Mouse (Mus musculus) urinary bladder, postnatal 10 days (tissue): Measurements from ENCODE around the gene Kxd1.

Source experiments
- DNase-seq: peaks from one replicate; pipeline ENCODE4 v3.0.0; 2022; ENCODE audit warnings: low spot score

Kxd1 gene

DNA sequence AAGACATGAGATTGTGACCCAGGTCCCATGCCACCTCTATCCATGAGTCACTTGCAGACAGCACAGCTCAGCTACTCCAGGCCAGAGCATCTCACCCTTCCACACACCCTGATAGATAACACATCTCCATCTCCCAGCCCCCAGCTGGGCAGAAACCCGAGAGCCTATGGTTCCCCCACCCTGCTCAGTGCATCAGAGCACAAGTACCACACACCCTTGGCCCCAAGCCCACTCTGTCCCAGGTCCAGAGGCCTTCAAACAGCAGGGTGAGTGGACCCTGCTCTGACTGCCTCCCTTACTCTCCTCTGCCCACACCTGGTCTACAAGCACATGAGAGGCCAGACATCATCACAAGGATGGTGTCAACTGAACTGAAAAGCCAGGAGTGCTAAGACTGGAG, 59.8 kb downstream of the Kxd1 start:
- no peak for DNase-seq

DNA sequence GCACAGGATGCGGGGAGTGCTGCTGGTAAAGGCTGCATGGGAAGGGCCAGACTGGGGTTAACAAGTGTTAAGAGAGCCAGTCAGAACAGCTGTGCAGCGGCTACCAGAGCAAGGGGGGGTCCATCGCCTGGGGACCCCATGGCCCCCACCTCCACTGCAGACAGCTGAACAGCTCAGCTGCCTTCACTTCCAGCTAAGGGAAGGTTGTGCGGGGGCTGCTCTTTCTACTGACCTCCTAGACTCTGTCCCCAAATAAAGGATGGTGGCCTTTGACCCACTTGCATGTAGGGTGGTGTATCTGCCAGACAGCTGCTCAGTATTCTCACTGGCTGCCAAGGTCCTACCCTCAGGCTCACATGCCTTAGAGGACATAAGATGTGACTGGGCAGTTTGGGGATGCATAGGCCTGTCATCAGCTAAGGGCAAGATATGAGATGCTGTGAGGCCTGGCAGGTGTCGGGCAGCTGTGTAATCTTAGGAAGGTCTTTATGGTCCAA, 60.5 kb downstream of the Kxd1 start:
- DNase-seq: no peak

DNA sequence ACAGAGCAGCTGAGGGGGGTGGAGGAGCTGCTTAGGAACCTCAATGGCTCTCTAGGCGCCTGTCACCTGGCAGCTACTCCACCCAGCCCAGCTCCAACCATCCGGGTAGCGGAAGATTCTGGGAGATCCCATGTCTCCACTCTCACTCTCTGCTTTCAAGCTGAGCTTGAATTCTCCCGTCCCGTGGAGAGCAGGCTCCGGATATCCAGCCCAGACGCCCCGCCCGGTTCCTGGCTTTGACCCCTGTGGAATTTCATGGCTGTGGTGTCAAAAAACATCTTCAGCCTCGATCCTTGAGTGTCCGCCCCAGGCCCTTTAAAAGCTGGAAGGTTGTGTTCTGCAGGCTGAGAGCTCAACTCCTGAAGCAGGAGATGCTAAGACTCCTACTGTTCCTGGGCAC, 61.0 kb downstream of the Kxd1 start:
- DNase-seq: no peak

DNA sequence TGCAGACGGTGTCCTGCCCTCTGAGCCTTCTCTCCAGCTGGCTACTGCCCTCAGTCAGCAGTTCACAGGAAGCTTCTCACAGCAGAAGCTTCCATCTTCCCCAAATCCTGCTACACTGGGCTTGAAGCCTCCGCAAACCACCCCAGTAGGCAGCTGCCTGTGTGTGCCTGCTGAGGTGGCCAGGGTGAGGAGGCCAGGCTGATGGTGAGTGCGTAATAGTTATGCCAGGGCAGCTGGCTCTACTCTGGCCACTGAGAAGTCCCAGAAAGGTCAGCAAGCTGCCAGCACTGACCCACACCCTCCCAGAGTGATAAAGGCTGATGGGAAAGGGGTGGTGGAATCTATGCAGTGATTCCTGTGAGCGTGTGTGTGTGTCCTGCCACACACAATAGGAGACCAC, 61.5 kb downstream of the Kxd1 start:
- no peak for DNase-seq

DNA sequence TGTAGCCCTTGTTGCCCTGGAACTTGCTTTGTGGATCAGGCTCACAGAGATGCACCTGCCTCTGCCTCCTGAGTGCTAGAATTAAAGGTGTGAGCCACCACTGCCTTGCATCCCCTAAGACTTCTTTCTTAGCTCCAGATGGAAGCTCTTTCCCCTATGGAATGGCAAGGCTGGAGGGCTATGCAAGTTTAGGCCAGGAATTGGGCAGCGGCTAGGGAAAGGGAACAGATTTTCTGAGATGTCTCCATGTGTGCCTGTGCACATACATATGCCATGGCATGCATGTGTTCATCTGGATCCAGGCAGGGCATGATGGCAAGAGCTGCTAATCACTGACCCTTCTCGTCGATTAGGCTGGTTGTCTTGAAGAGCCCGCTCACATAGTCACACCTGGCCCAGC, 62.1 kb downstream of the Kxd1 start:
- no peak for DNase-seq

DNA sequence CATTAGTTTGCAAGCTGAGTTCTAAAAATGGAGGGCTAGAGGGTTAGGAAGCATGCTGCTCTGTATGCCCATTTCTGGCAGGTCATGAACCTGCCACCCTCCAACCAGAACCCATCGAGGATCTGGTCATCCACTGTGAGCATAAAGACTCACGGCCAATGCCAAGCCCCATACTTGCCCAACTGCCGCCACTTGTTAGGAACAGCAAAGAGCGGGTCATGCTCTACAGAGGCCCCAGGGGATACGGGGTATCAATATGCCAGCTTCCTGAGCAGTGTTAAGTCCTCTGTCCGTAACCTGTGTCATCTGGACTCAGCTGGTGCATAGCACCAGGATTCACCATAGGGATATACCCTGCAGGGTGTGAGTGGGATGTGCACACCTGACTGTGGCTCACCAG, 63.6 kb downstream of the Kxd1 start:
- DNase-seq: no peak

DNA sequence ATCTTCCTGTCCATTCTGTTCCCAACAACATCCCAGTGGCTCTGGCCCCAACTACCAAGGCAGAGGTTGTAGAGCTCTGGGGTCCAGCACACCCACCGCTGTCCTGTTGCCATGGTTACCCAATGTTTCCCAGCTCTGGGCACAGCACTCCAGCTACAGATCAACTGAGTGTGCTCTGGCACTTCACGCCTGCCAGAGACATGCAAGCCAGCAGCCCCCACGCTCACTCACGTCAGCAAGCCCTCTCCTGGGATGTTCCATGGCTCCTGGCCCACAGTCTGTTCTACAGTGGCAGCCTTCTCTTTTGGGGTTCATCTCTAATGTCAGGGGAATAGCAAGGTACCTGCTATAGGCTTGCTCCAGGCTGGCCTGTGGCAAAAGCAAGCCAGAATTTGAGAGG, 64.5 kb downstream of the Kxd1 start:
- DNase-seq: no peak

DNA sequence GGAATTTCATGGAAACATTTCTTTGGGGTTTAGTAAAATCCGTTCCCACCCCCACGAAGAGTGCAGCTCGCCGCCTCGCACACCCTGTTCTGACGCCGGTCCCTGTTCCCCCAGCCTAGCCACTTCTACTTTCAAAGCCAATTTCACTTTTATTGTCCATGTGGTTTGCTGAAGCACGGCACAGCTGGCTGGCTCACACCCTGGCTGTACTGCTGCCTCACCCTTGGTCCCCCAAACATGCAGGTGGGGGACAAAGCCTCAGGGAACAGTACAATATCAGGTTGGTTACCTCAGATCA, 65.3 kb downstream of the Kxd1 start:
- no peak for DNase-seq

DNA sequence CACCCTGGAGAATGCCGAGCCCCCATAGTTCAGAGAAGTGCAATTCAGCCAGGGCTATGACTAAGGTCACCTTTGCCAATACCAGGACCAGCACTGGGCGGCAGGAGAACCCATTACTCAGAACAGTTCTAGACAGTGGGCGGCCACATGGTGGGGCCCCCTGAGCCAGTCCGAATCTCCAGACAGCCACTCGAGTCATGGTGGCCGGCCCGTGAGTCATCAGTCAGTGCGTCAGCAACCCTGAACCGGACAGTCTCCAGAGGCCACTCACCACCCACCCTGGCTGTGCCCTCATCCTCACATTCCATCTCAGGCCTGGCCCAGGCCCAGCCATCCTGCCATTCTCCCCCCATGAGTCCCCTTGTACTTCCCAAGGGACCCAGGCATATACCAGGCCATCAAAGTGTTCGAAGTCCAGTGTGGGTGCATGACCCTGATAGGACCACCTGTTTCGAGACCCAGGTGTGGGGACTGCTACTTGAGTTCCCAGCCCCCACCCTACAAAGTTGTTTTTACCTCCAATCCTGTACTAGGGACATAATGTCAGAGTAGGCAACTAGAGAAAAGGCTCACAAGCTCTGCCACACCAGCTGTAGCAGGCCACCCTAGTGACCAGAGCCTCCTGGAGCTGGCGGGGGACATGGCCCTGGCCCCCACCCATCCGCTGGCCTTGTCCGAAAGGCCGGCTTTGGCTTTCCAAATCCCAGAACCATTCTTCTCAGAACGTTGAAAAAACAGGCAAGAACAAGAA, 65.8 kb downstream of the Kxd1 start:
- DNase-seq: no peak

DNA sequence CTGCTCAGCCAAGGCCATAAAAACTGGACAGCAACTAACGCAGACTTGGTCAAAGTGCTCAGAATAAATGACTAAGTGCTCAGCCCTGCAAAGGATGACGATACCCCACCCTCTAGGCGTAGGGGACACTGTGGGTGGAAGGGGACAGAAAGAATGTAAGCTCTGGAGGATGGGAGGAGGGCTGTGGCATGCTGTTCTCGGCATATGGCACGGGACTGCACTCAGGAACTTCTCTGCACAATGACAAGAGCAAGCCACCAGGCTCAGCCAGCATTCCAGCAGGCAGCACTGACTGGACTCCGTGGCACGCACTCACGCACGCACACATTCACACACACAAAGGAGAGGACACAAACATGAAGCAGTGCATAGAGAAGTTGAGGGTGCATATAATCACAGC, 67.2 kb downstream of the Kxd1 start:
- no peak for DNase-seq

DNA sequence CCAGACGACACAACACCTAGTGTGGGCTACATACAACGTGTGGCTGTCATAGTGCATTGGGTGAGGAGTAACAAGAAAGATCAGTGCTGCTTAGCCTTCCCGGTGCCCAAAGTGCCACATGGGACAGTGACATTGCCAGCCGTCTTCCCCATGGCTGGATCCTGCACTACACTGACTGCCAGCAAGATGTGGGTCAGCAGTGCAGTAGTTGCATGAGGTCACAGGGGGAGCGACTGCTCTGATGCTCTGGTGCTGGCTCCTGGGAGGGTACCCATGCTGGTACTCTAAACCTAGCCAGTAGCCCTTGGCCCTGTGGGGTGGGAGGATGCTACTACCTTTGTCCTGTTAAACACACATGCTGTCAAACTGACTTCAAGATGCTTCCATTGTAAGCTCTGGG, 67.6 kb downstream of the Kxd1 start:
- DNase-seq: no peak

DNA sequence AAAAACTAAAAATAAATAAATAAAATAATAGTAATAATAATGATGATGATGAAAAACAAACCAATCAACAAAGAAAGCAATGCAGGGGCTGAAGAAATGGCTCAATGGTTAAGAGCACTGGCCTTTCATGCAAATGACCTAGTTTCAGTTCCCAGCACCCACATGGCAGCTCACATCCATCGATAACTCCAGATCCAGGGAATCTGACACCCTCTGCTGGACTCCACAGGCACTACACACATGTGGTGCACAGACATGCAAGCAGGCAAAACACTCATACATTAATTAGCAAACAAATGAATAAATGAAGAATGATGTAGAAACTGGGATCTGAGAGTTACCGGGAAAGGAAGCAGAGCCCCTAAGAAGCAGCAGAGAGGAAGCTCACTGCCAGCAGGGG, 68.1 kb downstream of the Kxd1 start:
- DNase-seq: no peak

DNA sequence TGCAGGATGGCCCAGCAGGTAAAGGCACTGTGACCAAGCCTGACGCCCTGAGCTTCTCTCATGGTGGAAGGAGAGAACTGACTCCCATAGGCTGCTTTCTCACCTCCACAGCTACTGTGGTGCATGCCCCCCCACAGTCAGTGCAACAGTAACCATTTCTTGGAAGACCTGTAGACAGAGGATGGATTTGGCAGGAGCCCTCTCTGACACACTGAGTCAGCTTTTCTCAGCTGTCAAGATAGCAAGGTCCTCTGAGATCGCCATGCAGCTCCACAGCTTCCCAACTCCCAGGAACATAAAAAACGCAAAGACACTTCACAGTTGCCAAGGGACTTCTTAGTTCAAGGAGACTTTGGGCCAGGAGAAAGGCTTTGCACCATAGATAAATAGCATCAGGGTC, 69.3 kb downstream of the Kxd1 start:
- no peak for DNase-seq
